Comparison of ENCODE assay signal across 8 mouse cellular contexts in genomic region chr11:109995013-109995412, GRCm38 (mm10). TPM values are rescaled to one million over a fixed set of nuclear protein-coding genes. Genes with fewer than 3 reads are reported as not detected.
A peak's percentile ranks its signal among the peaks of the same experiment; 100 is the strongest.
DNase-seq lines count a peak whose midpoint lies in the region; ATAC-seq lines count a peak whose summit lies in the region.

No protein-coding gene starts in this region.

- peaks cover 5% of the 10 kb centered on the region for H3K4me1 ChIP-seq in forebrain, embryonic 16.5 days (replicated peaks; ENCODE audit: control insufficient read depth, insufficient read depth, low read length)
- H3K4me1 ChIP-seq in hindbrain, embryonic 12.5 days = peaks cover 5% of the 10 kb centered on the region; the same call in 1 of the 2 replicates

- peak overlapping the region; percentile 57 for H3K4me3 ChIP-seq in forebrain, embryonic 16.5 days (replicated peaks; ENCODE audit: low read length)
- peak overlapping the region; percentile 40; the same call in 1 of the 2 replicates for H3K4me3 ChIP-seq in hindbrain, embryonic 12.5 days

- peak; percentile 61 for ATAC-seq in forebrain, embryonic 16.5 days
- 0 out of 2 replicates have a peak, but pooled peaks have one; percentile 13 for ATAC-seq in hindbrain, embryonic 12.5 days (ENCODE audit: low FRiP score)

- H3K36me3 ChIP-seq in forebrain, embryonic 16.5 days (ENCODE audit: control insufficient read depth, insufficient read depth) = no peaks in the 10 kb centered on the region
- H3K36me3 ChIP-seq in hindbrain, embryonic 12.5 days = no peaks in the 10 kb centered on the region

- DNase-seq in right cerebral cortex, adult 2 months (ENCODE audit: low spot score in 2 of 2) = peak; percentile 44 to 56
- DNase-seq in right cerebral cortex, postnatal 4 days = no peak
- DNase-seq in left cerebral cortex, adult 9 months (ENCODE audit: low spot score in 2 of 2) = peak; percentile 31 to 44
- DNase-seq in mesoderm, embryonic 11.5 days (ENCODE audit: low read depth, low spot score) = peak; percentile 60
- DNase-seq in testis, postnatal 14 days (ENCODE audit: low spot score) = no peak
- DNase-seq in thymus, postnatal 25 days = no peak

- peak overlapping the region; percentile 91 for H3K4me2 ChIP-seq in forebrain, embryonic 16.5 days (ENCODE audit: low read length)
- H3K4me2 ChIP-seq in hindbrain, embryonic 12.5 days (replicated peaks) = peak overlapping the region; percentile 76

- 4% methylated on average over 3 of the region's 3 CpGs for WGBS in forebrain, embryonic 16.5 days
- 10% methylated on average over 3 of the region's 3 CpGs for WGBS in hindbrain, embryonic 12.5 days

- H3K27me3 ChIP-seq in forebrain, embryonic 16.5 days (replicated peaks; ENCODE audit: control insufficient read depth, insufficient read depth, low read length) = no peaks in the 10 kb centered on the region
- H3K27me3 ChIP-seq in hindbrain, embryonic 12.5 days = no peaks in the 10 kb centered on the region

- H3K9ac ChIP-seq in forebrain, embryonic 16.5 days (replicated peaks; ENCODE audit: low read depth, low read length) = no peak overlapping the region
- no peak overlapping the region for H3K9ac ChIP-seq in hindbrain, embryonic 12.5 days

- H3K9me3 ChIP-seq in forebrain, embryonic 16.5 days (ENCODE audit: control insufficient read depth, low read length) = no peaks in the 10 kb centered on the region
- no peaks in the 10 kb centered on the region for H3K9me3 ChIP-seq in hindbrain, embryonic 12.5 days (replicated peaks)

- no peak overlapping the region for H3K27ac ChIP-seq in forebrain, embryonic 16.5 days (ENCODE audit: low read length)
- no peak overlapping the region; the same call in 1 of the 2 replicates for H3K27ac ChIP-seq in hindbrain, embryonic 12.5 days

RNA-seq across cellular contexts. Expression of gene Abca8b, which starts 0.6 kb away (rescaled TPM):
- polyA plus RNA-seq in forebrain, embryonic 16.5 days (2015; fragmentation: Nextera tagmentation; extraction: Ambion mirVana) = 1.1 and 1.2 TPM in 2 replicates
- 1.3 and 1.5 TPM in 2 replicates for polyA plus RNA-seq in hindbrain, embryonic 12.5 days (2016; fragmentation: Nextera tagmentation; extraction: Ambion mirVana)

Comparison
In these comparisons a context has a peak if more than half of its experiments do, and no peak if none do; other contexts are left out.
1. DNase-seq: peak in right cerebral cortex, adult 2 months (2 of 2), left cerebral cortex, adult 9 months (2 of 2) and mesoderm, embryonic 11.5 days (single experiment); none in right cerebral cortex, postnatal 4 days (single experiment), testis, postnatal 14 days (single experiment) and thymus, postnatal 25 days (single experiment).